Mouse (Mus musculus): ENCODE measurements around the gene Rnf217. TPM values are rescaled to one million over a fixed set of nuclear protein-coding genes. Genes with fewer than 3 reads are reported as not detected.

The Rnf217 gene
- polyA plus RNA-seq, 1 experiment: 1.1 TPM

DNA sequence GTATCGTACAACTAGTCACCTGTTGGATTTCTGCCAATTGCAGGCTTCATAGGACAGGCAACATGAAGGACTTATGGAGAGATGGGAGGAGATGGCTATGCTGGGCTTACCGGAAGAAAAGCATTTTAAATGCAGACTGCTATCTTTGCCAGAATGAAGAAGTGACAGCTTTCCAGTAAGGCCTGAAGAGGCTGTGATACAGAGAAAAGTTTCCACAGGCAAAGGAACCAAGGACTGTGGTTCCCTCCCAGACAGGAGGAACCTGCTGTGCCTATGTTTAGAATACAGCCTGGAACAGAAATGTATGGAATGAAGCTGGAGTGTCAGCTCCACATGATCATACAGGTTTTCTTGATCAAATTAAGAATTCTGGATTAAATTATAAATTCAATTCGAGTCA lies 70.3 kb downstream of the Rnf217 start:
- Histone ChIP-seq H3K27ac (ENCODE audit: insufficient read depth, low read depth, low read length) (no peak overlapping the region), H3K27me3 (replicated peaks; ENCODE audit: control insufficient read depth, insufficient read depth, low read length) (no peaks in the 10 kb centered on the region), H3K4me3 (ENCODE audit: insufficient read depth, low read depth, low read length) (no peak overlapping the region), H3K4me1 (ENCODE audit: control insufficient read depth, insufficient read depth, low read length) (no peaks in the 10 kb centered on the region), H3K36me3 (ENCODE audit: control insufficient read depth, insufficient read depth, low read length) (no peaks in the 10 kb centered on the region)
- 75% methylated on average over 3 of the region's 3 CpGs for WGBS
- no peak for DNase-seq
- TF ChIP-seq POLR2A (IDR thresholded peaks at IDR 0.05; ENCODE audit: low read depth, low read length): no peak
- no peak for TF ChIP-seq CTCF (conservative IDR thresholded peaks at IDR 0.05; ENCODE audit: insufficient read depth, insufficient read length, low read depth, low read length)

- DNase-seq: no peak
- 80% methylated on average over 2 of the region's 2 CpGs for WGBS
- Histone ChIP-seq H3K36me3 (ENCODE audit: control insufficient read depth, insufficient read depth, low read length) (no peaks in the 10 kb centered on the region), H3K4me1 (ENCODE audit: control insufficient read depth, insufficient read depth, low read length) (no peaks in the 10 kb centered on the region), H3K27ac (ENCODE audit: insufficient read depth, low read depth, low read length) (no peak overlapping the region), H3K4me3 (ENCODE audit: insufficient read depth, low read depth, low read length) (no peak overlapping the region), H3K27me3 (replicated peaks; ENCODE audit: control insufficient read depth, insufficient read depth, low read length) (no peaks in the 10 kb centered on the region)
- TF ChIP-seq CTCF (conservative IDR thresholded peaks at IDR 0.05; ENCODE audit: insufficient read depth, insufficient read length, low read depth, low read length) (no peak), POLR2A (IDR thresholded peaks at IDR 0.05; ENCODE audit: low read depth, low read length) (no peak)
These were observed 70.7 kb downstream of the Rnf217 start for GRCm38 (mm10) chr10:31538243-31538642.

GRCm38 (mm10) chr10:31537213-31537612 lies 71.8 kb downstream of the Rnf217 start:
- 87% methylated on average over 3 of the region's 3 CpGs for WGBS
- Histone ChIP-seq H3K4me3 (ENCODE audit: insufficient read depth, low read depth, low read length) (no peak overlapping the region), H3K36me3 (ENCODE audit: control insufficient read depth, insufficient read depth, low read length) (no peaks in the 10 kb centered on the region), H3K27ac (ENCODE audit: insufficient read depth, low read depth, low read length) (no peak overlapping the region), H3K4me1 (ENCODE audit: control insufficient read depth, insufficient read depth, low read length) (no peaks in the 10 kb centered on the region), H3K27me3 (replicated peaks; ENCODE audit: control insufficient read depth, insufficient read depth, low read length) (no peaks in the 10 kb centered on the region)
- no peak for TF ChIP-seq CTCF (conservative IDR thresholded peaks at IDR 0.05; ENCODE audit: insufficient read depth, insufficient read length, low read depth, low read length)
- TF ChIP-seq POLR2A (IDR thresholded peaks at IDR 0.05; ENCODE audit: low read depth, low read length): no peak
- no peak for DNase-seq

GRCm38 (mm10) chr10:31535046-31535445 lies 73.9 kb downstream of the Rnf217 start:
- no peak for DNase-seq
- no peaks in the 10 kb centered on the region for H3K36me3 ChIP-seq (ENCODE audit: control insufficient read depth, insufficient read depth, low read length)
- H3K4me3 ChIP-seq (ENCODE audit: insufficient read depth, low read depth, low read length): no peak overlapping the region
- H3K4me1 ChIP-seq (ENCODE audit: control insufficient read depth, insufficient read depth, low read length): no peaks in the 10 kb centered on the region
- no peaks in the 10 kb centered on the region for H3K27me3 ChIP-seq (replicated peaks; ENCODE audit: control insufficient read depth, insufficient read depth, low read length)
- 92% methylated on average over 2 of the region's 2 CpGs for WGBS
- TF ChIP-seq POLR2A (IDR thresholded peaks at IDR 0.05; ENCODE audit: low read depth, low read length) (no peak), CTCF (conservative IDR thresholded peaks at IDR 0.05; ENCODE audit: insufficient read depth, insufficient read length, low read depth, low read length) (no peak)
- H3K27ac ChIP-seq (ENCODE audit: insufficient read depth, low read depth, low read length): no peak overlapping the region

DNA sequence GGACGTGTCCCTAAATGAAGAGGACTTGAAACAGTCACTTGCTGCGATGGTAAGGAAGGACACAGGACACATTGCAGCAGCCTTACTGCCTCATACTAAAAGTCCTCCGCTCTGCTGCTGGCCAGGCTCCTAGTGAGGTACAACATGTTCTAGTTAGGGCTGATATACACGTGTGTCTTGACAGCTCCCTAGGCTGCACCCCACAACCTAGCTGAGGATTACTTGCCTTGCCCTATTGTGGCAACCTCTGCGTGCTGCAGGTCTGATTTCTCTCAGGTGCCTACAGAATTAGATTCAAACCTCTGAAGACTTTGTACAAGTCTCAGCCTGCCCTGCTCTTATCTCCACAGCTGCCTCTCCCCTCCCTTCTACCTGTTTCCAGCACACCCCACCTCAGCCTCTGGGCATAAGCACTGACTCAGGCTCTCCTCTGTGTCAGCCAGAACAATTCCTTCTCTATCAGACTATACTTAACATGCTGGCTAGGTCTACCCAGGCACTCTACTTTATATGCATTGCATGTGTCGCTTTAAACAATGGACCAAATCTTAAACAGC lies 75.6 kb downstream of the Rnf217 start:
- no peak for DNase-seq
- Histone ChIP-seq H3K36me3 (ENCODE audit: control insufficient read depth, insufficient read depth, low read length) (no peaks in the 10 kb centered on the region), H3K27ac (ENCODE audit: insufficient read depth, low read depth, low read length) (no peak overlapping the region), H3K4me3 (ENCODE audit: insufficient read depth, low read depth, low read length) (no peak overlapping the region), H3K4me1 (ENCODE audit: control insufficient read depth, insufficient read depth, low read length) (no peaks in the 10 kb centered on the region), H3K27me3 (replicated peaks; ENCODE audit: control insufficient read depth, insufficient read depth, low read length) (no peaks in the 10 kb centered on the region)
- TF ChIP-seq POLR2A (IDR thresholded peaks at IDR 0.05; ENCODE audit: low read depth, low read length) (no peak), CTCF (conservative IDR thresholded peaks at IDR 0.05; ENCODE audit: insufficient read depth, insufficient read length, low read depth, low read length) (no peak)
- 95% methylated on average over 6 of the region's 6 CpGs for WGBS

DNA sequence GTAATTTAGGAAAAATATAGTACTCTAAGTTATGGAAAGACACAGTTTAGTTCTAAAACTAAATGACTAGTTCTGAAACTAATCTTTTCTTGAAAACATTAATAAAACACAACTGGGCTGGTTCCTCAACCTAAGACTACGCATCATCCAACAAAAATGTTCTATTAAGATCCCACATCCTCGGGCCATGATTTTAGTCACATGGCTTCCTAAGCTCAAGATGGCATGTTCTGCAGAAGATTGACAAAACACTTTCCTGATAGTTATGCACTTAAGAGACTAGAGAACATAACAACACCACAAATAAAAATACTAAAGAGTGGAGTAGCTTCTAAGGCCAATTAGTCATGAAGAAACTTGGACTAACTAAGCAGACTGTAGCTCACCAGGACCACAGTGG lies 76.2 kb downstream of the Rnf217 start:
- no peak for TF ChIP-seq CTCF (conservative IDR thresholded peaks at IDR 0.05; ENCODE audit: insufficient read depth, insufficient read length, low read depth, low read length)
- no peak for TF ChIP-seq POLR2A (IDR thresholded peaks at IDR 0.05; ENCODE audit: low read depth, low read length)
- Histone ChIP-seq H3K27ac (ENCODE audit: insufficient read depth, low read depth, low read length) (no peak overlapping the region), H3K27me3 (replicated peaks; ENCODE audit: control insufficient read depth, insufficient read depth, low read length) (no peaks in the 10 kb centered on the region), H3K36me3 (ENCODE audit: control insufficient read depth, insufficient read depth, low read length) (no peaks in the 10 kb centered on the region), H3K4me1 (ENCODE audit: control insufficient read depth, insufficient read depth, low read length) (no peaks in the 10 kb centered on the region), H3K4me3 (ENCODE audit: insufficient read depth, low read depth, low read length) (no peak overlapping the region)
- DNase-seq: no peak
- 84% methylated on average over 2 of the region's 2 CpGs for WGBS

- TF ChIP-seq POLR2A (IDR thresholded peaks at IDR 0.05; ENCODE audit: low read depth, low read length) (no peak), CTCF (conservative IDR thresholded peaks at IDR 0.05; ENCODE audit: insufficient read depth, insufficient read length, low read depth, low read length) (no peak)
- DNase-seq: no peak
- Histone ChIP-seq H3K27ac (ENCODE audit: insufficient read depth, low read depth, low read length) (no peak overlapping the region), H3K36me3 (ENCODE audit: control insufficient read depth, insufficient read depth, low read length) (no peaks in the 10 kb centered on the region), H3K4me1 (ENCODE audit: control insufficient read depth, insufficient read depth, low read length) (no peaks in the 10 kb centered on the region), H3K4me3 (ENCODE audit: insufficient read depth, low read depth, low read length) (no peak overlapping the region), H3K27me3 (replicated peaks; ENCODE audit: control insufficient read depth, insufficient read depth, low read length) (no peaks in the 10 kb centered on the region)
- 64% methylated on average over 6 of the region's 6 CpGs for WGBS
These were observed 80.5 kb downstream of the Rnf217 start for GRCm38 (mm10) chr10:31528297-31528984.
